Mouse (Mus musculus) thymus, postnatal 0 days (tissue): Measurements from ENCODE around the gene Vapb. TPM values are rescaled to one million over a fixed set of nuclear protein-coding genes. Genes with fewer than 3 reads are reported as not detected.

Source experiments
- DNase-seq: peaks from one replicate; pipeline ENCODE4 v3.0.0-alpha.2; 2015; ENCODE audit warnings: low spot score
- polyA plus RNA-seq: library from polyadenylated mRNA; unstranded; fragments of >200 nt; fragmentation: Nextera tagmentation; extraction: Ambion mirVana; gene quantifications from 2 replicates; pipeline ENCODE4 v1.2.1, GENCODE M21; 2015

The Vapb gene
- polyA plus RNA-seq, 1 experiment from 2014 or later: 10.0 TPM

DNA sequence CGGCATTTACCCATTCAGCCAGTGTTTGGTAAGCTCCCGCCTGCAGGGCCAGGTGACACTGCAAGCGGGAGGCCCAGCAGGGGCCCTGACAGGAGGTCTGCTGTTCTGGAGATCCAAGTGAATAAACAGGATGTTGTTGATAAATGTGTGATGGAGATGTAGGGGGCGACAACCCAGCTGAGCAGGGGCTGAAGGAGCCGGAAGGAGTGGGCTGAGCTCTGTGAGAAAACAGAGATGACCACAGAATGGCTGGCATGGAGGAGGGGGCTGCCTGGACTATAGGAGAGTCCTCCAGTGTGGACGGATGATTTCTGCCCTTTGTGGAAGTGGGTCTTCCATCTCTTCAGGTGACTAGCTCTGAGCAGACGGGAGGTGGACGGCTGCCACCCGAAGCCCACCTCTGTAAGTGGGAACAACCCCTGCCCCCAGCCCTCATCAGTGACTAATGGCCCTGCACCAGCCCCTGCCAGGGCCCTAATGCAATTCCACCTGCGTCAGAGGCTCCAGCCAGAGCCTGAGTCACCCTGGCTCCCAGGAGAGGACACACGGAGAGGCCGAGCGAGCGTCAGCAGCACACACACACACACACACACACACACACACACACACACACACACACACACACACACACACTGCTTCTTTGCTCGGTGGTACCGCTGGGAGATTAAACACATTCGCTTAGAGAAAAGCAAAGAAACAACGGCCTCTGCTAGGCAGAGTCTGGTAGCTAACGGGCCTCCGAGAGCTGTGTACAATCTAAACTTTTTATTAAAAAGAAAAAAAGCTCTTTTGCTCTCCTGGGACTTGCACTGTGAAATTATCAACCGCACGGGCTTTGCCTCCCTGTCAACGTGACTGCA lies 52.9 kb downstream of the Vapb start:
- peak; percentile 24 for DNase-seq

DNA sequence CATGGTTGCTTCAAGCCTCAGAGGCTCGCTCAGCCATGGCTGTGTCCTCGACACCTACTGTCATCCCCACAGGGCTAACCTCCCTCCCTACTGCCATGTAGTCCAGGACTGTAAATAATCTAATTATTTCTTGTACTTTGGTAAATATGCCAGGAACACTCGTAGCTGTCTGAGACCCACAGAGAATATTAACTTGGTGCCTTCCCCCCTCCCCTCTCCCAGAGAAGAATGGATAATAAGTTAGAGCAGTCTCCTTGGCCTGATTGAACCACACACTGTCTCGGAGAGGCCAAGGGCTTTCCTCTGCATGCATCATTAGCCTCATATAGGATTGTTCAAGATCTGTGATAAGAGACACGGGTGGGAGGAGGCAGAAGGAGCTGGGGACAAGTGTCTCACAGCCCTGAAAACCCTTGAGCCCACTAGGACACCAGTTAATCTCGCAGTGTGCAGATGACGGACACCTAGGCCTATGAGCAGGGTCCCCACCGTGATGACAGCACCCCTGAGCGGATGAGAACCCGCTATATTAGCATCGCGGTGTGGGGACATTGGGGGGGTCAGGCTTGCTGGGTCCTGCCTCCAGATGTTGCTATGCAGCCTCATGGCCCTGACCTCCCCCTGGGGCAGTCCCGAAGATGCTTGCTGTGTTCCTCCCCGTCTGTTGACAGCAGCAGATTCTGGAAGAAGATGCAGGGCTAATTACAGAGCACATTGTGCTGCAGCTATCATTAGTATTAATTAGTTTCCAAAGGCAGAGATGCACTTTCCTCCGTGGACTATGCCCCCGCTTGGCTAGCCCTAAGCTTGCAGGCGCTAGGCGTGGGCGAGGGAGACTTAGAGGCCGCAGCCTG lies 54.8 kb downstream of the Vapb start:
- DNase-seq: no peak

DNA sequence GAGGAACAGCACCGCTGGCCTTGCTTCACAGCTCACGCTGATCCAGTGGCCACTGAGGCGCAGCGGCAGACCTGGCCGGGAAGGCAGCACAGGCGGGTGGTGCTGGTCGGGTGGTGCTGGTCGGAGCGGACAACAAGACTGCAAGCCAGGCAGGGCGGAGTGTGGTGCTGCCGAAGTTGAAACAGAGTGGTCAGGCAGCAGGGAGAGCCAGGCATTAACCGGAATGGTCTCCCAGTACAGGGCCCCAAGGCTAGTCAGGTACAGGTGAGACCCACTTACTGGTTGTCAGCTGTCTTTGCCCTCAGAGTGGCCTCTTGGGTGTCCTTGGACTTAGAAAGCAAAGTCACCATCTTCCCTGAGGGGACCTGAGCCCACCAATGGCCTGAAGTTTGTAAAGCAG lies 56.7 kb downstream of the Vapb start:
- DNase-seq: no peak

DNA sequence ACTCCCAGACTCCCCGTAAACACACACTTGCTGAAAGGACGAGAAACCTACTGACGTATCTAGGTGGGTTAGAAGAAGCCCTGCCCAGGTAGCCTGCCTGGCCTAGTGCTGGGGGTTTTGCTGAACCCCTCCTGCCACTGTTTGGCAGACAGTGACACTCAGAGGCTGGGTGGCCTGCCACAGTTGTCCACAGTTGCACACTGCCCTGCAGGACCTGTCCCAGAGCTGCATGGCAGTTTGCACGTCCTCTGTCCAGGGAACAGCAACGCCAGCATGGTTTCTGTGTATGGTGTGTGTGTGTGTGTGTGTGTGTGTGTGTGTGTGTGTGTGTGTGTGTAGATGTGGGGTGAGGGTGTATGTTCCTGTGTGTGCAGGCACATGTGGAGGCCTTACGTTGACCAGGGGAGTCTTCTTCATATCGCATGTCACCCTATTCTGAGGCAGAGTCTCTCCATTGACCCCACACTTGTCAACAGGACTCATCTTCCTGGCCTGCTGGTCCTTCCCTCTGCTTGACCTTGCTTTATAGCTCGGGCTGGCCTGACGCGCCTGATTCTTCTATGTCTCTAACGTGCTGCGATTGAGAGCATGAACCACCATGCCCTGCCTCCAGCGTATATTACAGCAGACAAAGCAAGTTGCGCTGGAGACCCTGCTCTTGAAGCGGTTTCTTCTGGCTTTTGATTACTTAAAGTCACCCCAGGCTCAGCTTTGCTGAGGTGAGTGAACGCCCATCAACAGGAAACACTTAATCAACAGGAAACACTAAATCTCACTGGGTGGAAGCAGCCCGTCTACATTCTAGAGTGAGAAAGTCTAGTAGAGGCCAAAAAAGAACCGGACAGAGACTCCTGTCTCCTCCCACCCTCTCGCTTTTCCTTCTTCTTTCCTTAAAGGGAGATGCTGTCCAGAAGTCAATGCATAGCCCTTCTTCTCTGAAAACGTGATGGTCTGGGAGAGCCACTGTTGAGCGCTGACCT lies 57.5 kb downstream of the Vapb start:
- no peak for DNase-seq

DNA sequence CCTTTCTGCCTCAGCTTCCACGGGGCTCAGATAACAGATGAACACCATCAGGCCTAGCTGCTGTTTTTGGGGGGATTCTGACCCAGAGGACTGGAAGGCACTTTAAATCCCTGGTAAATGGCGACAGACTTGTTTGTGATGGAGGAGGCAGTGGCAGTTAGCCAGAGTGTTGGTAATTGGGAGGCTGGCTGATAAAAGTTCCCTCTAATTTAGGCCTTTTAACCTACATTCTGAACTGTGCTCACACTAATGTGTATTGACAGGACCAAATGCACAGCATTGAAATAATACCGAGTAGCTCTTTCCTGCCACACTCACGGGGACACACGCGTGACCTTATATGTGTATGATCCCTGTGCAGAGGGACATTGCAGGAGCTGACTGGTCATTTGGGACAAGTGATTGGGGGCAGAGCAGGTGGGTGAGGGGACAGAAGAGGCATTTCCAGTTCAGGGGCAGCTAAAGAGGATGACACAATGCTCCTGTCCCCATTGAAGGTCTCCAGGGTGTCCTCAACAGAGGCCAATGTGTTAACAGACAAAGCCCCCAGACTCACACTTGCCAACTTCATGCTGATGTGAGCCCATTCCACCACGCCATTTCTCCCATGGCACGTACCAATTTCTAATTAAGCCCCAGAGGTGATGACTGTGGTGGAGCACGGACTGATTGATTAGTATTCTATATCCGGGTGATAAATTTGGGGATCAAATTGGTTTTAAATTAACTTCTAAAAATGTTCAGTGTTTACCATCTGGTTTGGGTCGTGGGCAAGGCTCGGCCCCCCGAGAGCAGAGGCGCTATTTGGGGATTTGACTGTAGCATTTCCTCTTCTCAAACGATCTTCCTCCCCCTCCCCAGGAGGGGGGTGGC lies 58.7 kb downstream of the Vapb start:
- no peak for DNase-seq

DNA sequence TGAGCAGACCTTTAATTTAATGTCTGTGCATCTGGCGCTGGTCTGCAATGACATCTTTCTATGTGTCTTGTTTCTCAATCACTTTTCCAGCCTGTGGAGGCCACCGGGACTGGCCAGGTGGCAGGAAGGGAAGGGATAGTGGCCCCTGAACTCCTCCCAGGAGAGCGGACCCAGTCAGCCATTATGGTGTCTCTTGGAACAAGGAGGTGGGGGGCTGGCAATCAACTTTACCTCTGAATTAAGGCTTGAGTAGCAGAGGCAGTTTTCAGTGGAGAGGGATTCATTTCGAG lies 59.3 kb downstream of the Vapb start:
- no peak for DNase-seq

DNA sequence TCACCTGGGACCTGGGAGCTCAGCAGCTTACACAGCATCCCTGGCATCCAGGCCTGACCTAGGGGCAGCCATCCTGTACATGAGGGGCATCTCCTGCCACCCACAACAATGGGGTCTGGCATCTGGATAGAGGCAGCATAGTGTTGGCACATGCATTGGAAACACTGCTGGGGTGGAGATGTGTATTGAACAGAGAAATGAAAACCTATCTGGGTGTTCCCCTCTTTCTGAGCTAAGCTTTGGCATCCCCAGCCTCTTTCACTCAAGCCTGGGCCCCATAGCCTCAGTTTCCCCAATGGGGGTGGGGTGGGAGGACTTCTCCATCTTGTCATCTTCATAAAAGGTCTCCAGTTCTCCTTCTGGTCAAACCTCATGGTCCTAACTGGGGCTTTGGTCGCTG lies 62.2 kb downstream of the Vapb start:
- DNase-seq: no peak

DNA sequence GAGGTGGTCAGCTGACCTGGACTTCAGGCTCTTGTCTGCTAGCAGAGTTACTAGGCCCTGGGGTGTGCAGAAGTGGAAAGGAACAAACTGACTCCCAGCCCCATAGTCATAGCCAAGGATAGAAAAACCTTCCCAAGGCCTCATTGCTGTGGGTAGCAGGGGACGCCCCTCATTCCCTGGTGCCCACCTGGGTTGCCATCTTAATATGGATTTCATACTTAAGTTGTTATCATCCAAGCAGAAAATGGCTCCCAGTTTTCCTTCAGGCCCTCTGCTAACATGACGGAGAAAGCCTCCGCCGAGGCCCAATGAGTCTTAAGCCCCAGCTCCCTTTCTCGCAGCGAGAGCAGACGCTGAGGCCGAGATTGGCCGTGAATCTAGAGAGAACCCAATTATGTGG lies 63.3 kb downstream of the Vapb start:
- no peak for DNase-seq

DNA sequence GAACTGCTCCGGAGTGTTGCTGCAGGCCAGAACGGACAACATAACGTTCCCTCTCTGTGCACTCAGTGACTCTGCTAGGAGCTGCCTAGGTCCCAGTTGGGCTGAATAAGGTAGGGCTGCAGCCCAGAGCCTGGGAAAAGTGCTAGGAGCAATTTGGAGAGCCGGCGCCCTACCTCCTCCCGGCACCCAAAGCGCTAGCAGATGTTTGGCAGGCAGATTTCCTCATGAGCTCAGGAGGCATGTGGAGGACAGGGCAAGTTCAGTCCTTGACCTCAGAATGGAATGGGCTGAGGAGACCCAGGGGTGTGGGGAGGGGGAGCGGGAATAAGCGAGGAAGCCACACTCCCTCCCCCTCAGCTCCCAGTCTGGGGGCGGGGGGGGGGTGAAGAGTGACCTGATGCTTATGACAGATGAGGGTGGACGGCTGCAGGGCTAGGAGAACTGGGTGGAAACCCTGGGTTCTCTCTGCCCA lies 64.1 kb downstream of the Vapb start:
- no peak for DNase-seq

DNA sequence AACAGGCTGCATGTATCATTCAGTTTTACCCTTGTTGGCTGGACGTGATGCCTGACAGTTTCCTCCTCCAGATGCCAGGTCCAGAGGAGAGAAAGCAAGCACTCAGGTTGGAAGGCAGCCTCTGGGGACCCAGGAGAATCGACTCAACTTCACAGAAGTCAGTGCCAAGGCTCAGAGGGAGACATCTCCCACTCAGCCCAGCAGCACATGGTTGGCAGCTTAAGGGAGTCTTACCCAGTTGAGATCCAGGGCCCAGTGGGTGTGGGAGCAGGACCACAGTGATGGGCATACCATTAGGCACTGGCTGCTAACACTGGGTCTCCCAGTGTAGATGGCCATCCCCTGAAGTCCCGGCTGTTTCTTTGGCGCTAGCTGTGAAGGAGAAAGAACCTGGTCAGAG lies 64.9 kb downstream of the Vapb start:
- no peak for DNase-seq

DNA sequence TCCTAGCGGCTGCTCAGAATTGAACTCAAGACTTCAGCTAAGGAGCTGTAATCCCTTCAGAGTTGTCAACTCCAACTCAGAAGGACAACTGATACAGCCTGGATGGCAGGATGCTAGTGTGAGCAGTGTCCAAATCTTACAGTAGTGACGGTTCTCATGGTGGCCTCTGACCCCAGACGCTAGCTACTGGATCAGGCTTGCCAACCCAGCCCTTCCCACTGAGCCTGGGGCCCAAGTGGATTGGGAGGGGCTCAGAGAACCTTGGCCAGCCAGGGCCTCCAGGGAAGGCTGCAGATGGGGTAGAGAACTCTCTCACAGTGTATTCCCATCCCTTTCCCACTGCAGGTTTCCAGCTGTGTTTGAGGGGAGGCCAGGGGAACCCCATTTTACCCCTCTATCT lies 65.6 kb downstream of the Vapb start:
- no peak for DNase-seq

DNA sequence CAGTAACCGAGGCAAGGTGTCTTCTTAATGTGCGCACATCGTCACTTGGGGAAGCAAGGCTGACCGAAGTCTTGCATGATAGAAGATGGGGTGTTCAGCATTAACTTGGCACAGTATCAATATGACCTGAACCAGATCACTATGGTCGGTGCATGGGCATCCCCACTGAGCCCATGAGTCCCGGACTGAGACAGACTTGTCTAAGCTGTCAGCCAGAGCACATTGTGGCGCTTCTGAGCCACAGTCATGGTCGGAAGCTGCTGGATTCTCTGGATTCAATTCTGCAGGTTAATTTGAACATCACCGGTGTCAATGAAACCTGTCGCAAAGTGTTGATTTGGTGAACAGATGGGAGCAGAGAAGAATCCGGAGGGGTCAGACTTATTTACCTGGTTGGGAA lies 66.5 kb downstream of the Vapb start:
- no peak for DNase-seq

DNA sequence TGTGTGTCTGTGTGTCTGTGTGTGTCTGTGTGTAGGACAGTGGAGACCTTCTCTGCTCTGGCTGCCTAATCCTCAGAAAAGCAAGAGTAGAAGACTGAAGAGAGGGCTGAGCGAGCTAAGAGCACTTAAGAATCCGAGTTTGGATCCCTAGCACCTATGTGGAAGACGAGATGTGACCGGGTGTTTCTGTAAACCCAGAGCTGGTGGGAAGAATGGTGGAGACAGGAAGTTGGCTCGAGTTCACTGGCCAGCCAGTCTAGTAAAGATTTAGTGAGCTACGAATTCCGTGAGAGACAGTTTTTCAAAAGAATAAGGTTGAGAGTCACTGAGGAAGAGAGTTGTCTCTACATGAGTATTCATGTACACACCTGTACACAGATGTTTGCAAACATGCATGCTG lies 69.3 kb downstream of the Vapb start:
- DNase-seq: no peak

DNA sequence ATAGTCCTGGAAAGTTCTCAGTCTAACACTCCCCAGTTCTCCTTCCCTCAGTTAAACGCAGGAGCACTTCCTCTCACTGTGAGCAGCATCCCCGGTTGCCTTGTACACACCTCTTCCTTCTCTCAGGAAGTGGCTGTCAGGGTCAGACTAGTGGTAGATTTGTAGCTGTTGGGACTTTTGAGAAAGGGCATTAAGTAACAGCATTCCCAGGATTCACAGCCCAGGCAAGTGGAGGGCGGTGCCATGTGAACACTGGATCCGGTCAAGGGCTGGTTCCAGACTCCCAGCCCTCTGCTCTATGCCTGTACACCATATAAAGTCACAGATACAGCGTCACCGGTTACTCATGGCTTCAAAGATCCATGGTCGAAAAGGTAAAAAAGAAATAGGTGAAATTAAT lies 71.6 kb downstream of the Vapb start:
- DNase-seq: no peak

DNA sequence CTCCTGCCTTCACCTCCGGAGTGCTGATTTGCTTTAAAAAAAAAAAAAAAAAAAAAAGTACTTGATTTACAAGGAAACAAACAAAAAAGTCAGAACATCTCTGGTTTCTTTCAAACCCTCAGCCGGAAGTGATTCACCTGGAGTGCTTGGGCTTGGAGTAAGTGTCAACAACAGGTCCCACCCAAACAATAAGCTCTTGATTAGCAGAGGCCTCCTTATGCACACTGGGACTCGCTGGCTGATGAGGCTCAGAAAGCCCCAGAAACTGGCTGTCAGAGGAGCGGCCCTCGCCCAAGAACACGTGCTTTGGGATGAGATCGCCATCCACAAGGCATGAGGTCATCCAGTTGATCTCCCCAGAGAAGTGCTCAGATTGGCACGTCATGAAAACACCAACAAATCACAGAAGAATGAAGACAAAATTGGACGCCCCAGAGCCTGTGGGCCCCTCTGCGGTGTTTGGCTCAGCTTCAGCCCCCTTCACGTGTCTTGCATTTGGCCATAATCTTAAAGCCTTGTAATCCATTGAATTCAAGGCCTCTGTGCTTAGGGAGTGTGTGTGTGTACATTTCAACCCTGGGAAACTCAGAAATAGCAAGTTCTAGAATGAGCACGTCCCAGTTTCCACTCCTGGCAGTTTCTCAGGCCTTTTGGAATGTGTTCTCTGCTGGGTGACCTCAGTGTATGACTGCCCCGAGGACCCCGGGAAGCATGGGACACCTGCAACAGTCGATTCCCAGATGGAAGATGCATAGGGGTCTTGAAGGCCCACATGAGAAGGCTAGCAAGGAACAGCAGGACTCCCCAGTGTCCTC lies 72.9 kb downstream of the Vapb start:
- DNase-seq: no peak

DNA sequence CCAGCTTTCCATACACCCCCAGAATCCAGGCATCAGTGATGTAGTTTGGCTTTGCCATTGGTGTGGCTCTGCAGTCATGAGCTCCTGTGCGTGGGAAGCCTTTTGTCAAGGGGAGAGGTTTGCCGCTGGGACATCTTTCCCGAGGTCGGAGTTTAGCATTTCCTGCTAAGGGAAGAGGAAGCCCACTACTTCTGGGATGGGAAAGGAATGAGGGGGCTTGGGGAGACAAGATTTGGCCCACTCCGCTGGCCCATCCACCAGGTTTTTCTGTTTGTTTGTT lies 73.5 kb downstream of the Vapb start:
- DNase-seq: no peak

DNA sequence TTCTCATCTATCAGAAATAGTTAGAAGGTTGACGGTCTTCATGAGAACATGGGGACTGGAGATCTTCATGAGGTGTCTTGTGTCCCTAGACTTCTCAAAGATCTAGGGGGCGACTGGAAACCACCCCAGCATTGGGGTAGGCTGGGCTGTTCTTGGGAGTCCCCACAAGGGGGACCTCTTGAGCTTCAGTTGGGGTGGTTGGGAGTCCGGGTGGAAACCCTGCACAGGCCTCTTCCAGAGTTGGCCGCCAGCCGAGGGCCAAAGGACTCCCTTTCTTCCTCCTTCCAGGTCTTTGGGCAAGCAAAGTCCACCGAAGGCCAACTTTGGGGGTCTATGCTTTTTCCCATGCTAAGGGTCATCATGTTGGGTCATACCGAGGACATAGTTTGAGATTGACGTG lies 74.5 kb downstream of the Vapb start:
- DNase-seq: peak; percentile 63

DNA sequence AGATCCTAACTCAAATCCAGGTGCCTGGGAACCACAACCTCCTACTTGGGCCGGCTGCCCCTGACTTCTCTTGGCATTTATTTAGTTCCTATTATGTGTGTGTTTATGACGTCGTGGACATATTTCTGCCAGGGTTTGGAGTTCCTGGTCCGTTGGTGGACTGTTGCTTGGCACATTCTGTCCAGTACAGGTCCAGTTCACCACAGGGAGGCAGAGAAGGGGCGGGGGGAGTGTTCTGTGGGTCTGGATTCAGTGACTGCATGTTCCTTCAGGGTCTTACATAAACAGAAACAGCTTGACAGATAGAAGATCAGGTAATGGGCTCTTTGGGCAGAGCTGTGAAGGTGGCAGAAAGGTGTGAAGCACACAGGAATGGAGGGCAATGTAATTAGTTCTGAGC lies 75.8 kb downstream of the Vapb start:
- DNase-seq: no peak

DNA sequence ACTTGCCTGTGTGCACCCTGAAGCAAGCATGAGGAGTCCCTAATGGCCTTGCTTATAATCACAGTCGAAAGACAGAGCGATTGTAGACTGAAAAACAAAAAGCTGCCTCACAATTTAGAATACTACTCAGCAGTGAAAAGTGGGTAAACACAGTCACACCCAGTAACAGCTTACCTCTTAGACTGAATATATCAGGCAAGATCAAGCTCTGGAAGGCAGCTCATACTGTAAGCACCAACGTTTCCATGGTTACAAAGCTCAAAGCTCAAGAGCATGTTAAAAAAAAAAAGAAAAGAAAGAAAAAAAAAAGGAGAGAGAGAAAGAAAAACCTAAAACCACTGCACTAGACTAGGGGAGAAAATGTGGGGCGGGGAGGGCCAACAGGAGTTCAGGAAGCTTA lies 89.0 kb downstream of the Vapb start:
- no peak for DNase-seq

DNA sequence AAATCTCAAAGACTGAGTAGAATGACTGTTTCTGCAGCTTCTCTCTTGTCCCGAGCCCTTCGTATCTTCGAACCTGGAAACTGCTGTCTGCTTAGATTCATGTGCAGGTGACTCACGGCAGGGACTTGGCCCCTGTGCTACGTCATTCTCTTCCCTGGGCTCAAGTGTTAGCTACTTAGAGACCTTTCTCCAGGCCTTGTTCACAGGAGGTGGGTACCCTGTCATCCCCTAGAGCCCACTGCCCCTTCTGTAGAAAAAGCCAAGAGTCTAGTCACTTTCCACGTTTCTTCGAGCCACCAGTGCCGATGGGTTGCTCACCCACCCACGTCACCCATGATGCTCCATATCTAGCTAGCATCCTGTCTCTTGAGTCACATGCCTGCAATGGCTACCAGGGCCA lies 89.9 kb downstream of the Vapb start:
- no peak for DNase-seq
